Mouse (Mus musculus) intestine, postnatal 0 days (tissue): ENCODE measurements around the gene Kifc1. TPM values are rescaled to one million over a fixed set of nuclear protein-coding genes. Genes with fewer than 3 reads are reported as not detected.

Experiments used
- ATAC-seq: fragments of 200-750 bp; cut with Nextera tagmentation; 2 replicates; pipeline ENCODE4 v1.8.0; 2017; ENCODE audit warnings: mild to moderate bottlenecking, moderate TSS enrichment, moderate library complexity
- H3K27ac ChIP-seq: fragments of 300-500 bp; sonication (generic); 2 replicates; pipeline ENCODE4 v1.5.1; 2014; ENCODE audit warnings: mild to moderate bottlenecking, low read depth, low read length, moderate library complexity
- H3K27me3 ChIP-seq: fragments of 300-500 bp; sonication (generic); replicated peaks from 2 replicates; pipeline ENCODE4 v1.6.1; 2014; ENCODE audit warnings: low read length, mixed read lengths; ENCODE audit not compliant: control insufficient read depth, insufficient read depth
- H3K36me3 ChIP-seq: fragments of 300-500 bp; sonication (generic); 2 replicates; pipeline ENCODE4 v1.6.1; 2014; ENCODE audit warnings: mild to moderate bottlenecking, moderate library complexity; ENCODE audit not compliant: control insufficient read depth, insufficient read depth
- H3K4me1 ChIP-seq: fragments of 300-500 bp; sonication (generic); replicated peaks from 2 replicates; pipeline ENCODE4 v1.6.1; 2014; ENCODE audit warnings: antibody characterized with exemption, low read length, mixed read lengths; ENCODE audit not compliant: control insufficient read depth, insufficient read depth
- H3K4me2 ChIP-seq: fragments of 300-500 bp; sonication (generic); replicated peaks from 2 replicates; pipeline ENCODE4 v1.6.1; 2014; ENCODE audit warnings: low read depth, mild to moderate bottlenecking, moderate library complexity
- H3K4me3 ChIP-seq: fragments of 300-500 bp; sonication (generic); 2 replicates; pipeline ENCODE4 v1.5.1; 2014; ENCODE audit warnings: low read depth, low read length
- H3K9ac ChIP-seq: fragments of 300-500 bp; sonication (generic); 2 replicates; pipeline ENCODE4 v1.6.1; 2014; ENCODE audit warnings: mild to moderate bottlenecking, low read depth, low read length
- H3K9me3 ChIP-seq: fragments of 300-500 bp; sonication (generic); 2 replicates; pipeline ENCODE4 v1.6.1; 2016; ENCODE audit warnings: mixed run types; ENCODE audit not compliant: control insufficient read depth
- CTCF ChIP-seq: sonication (generic); IDR thresholded peaks from 2 replicates; pipeline ENCODE4 v1.5.1; 2016; ENCODE audit warnings: low read depth, mild to moderate bottlenecking, control low read depth, antibody characterized with exemption, moderate library complexity
- WGBS: fragments of 180-500 bp; shearing (Covaris S2); extraction: QIAGEN DNeasy Blood & Tissue Kit; methylation state at CpG from one replicate; pipeline ENCODE4 v1.1.7; 2014; 5-methylcytosine and 5-hydroxymethylcytosine counted together
- polyA plus RNA-seq: library from polyadenylated mRNA; unstranded; fragments of >200 nt; fragmentation: Nextera tagmentation; extraction: Ambion mirVana; gene quantifications from 2 replicates; pipeline ENCODE4 v1.2.1, GENCODE M21; 2015

Gene Kifc1
- polyA plus RNA-seq, 1 experiment from 2014 or later = 1.7 TPM

DNA sequence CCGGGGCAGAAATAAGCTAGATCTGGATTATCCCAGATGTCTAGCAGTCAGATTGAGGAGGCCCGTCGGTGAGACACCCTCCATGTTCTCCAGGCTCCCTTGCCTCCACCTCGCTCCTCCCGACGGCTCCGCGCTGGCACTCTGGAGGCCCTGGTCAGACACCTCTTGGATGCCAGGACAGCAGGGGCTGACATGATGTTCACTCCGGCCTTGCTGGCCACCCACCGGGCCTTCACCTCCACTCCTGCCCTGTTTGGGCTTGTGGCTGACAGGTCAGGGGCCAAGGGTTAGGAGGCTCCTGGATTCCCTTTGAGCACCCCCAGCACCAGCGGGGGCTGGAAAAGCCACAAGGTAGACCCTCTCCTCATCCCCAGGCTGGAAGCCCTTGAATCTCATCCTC is 41.5 kb upstream of the Kifc1 start:
- no peak for ATAC-seq
- H3K27me3 ChIP-seq = no peaks in the 10 kb centered on the region

DNA sequence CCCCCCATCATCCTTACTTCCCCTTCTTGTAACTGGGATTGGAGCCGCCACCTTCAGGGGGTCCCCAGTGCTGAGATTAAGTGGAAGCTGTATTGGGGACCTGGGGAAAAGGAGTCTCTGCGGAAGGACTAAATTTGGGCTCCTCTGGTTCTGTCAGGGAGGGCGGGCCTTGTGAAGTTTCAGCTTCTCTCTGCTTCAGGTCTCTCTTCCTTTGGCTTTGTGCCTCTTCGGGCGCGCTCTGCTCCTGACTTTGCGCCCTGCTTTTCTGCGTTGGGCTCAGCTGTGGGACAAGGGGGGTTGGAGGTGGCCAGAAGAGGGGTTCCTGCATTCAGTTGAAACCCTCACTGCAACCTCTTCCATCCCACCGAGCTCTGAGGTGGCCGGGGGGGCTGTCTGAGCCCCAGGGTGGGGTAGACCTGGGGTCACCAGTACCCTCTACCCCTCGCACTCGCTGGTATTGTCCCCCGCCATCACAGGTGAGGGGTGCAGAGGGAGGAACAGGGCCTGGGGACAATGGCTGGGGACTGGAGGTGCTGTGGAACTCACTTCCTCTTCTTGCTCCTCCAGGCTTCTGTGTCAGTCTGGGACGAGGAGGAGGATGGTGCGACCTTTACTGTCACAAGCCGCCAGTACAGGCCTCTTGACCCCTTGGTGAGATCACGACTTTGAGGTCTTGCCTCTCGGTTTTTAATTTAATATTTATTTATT is 40.9 kb upstream of the Kifc1 start:
- Histone ChIP-seq H3K27ac (no peak overlapping the region), H3K9ac (0 out of 2 replicates have a peak overlapping the region, but pooled peaks have one; percentile 81), H3K9me3 (no peaks in the 10 kb centered on the region), H3K36me3 (peaks cover 38% of the 10 kb centered on the region; the same call in 1 of the 2 replicates), H3K27me3 (no peaks in the 10 kb centered on the region), H3K4me2 (peak overlapping the region; percentile 100), H3K4me1 (no peaks in the 10 kb centered on the region), H3K4me3 (peak overlapping the region; percentile 81)
- 52% methylated on average over 18 of the region's 18 CpGs for WGBS
- ATAC-seq = no peak
- TF ChIP-seq CTCF = no peak

More for the DNA sequence above, 41.5 kb upstream of the Kifc1 start:
- H3K9ac ChIP-seq = no peak overlapping the region
- TF ChIP-seq CTCF = no peak
- 90% methylated on average over 11 of the region's 11 CpGs for WGBS
- H3K27ac ChIP-seq = no peak overlapping the region
- H3K9me3 ChIP-seq = no peaks in the 10 kb centered on the region
- H3K4me2 ChIP-seq = no peak overlapping the region
- H3K4me1 ChIP-seq = no peaks in the 10 kb centered on the region
- H3K4me3 ChIP-seq = no peak overlapping the region
- peaks cover 33% of the 10 kb centered on the region; the same call in 1 of the 2 replicates for H3K36me3 ChIP-seq

DNA sequence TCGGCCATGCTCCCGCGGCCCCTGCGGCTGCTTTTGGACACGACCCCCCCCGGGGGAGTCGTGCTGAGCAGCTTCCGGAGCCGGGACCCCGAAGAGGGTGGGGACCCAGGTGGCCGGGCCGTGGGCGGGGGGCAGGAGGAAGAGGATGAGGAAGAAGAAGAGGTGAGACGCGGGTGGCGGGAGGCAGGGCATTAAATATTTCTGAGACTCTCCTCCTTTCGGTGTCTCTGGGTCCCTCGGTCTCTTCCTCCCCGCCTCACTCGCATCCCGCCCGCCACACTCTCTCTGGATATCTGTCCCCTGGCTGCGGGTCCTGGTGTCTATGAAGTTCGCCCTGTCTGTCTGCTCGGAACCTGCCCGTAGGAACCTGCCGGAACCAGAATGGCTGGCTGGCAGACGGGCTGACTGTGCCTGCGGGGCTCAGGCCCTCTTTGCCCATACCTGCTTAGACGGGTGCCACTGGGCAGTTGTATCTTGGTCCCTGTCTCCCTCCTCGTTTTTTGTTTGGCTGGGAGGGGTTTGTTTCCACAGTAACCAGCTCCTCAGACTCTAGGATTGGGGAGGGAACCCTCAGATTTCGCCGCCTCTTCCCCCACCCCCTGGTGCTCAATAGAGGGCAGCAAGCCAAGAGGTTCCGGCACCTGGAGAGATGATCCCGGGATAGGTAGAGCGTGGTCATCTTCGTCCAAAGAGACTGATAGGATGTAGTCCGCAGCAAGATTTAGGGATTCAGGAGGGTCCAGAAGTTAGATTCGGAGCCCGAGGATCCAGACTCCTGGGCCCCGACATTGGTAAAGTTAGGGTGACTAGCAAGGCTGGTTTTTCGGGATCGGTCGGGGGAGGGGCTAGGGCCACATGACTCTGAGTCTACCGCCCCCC is 40.1 kb upstream of the Kifc1 start:
- ATAC-seq = no peak

DNA sequence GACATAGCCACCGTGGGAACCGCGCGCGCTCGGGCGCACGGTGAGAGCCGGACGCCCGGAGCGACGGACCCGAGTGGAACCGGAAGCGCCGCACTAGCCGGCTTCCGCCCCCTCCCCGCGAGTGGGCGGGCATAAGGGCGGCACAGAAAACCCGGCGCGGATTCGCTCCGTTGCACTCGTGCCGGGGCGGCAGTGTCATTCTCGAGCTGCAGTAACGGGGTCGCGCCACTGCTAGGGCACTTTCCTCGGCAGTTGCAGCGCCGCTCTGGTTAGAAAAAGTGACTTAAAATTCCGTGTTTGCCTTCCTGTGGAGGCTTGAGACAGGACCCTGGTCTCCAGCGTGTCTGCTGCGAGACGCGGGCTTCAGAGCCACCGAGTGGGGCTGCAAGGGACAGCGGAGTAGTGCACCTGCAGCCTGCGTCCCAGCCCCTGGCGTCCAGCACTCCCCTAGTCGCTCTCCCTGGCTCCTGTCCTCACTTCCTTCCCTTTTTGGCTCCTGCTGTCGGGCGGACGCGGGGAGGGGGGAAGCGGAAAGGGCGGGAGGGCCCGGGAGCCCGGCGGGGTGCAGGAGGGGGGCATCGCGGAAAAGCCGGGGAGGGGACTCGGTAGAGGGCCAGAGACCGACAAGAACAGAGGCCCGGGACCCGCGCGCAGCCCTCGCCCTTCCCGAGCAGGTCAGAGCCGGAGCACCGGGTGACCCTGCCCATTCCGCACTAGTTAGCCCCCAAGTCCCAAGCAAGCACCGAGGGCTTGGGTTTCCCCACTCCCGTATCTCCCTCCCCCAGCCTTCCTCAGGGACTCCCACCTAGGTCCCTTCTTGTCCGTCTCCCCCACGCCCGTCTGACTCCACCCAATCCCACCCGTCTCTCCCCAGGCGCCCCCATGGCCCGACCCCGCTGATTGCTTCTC is 39.2 kb upstream of the Kifc1 start, which contains the start of gene Rgl2:
Gene Rgl2, plus strand, starts transcription at position 173 of the 909 bp plus-strand sequence.
- ATAC-seq = peak; percentile 83
- Histone ChIP-seq H3K27me3 (no peaks in the 10 kb centered on the region), H3K4me3 (peak within 1 kb of the TSS; percentile 81), H3K4me2 (peak within 1 kb of the TSS; percentile 100), H3K9me3 (no peaks in the 10 kb centered on the region), H3K36me3 (peaks cover 43% of the 10 kb centered on the region), H3K27ac (peak within 1 kb of the TSS; percentile 83), H3K9ac (peak within 1 kb of the TSS; percentile 81), H3K4me1 (no peaks in the 10 kb centered on the region)
- under 1% methylated on average over 72 of the region's 80 CpGs for WGBS
- peak; percentile 64 for TF ChIP-seq CTCF

More for the DNA sequence above, 40.1 kb upstream of the Kifc1 start:
- no peaks in the 10 kb centered on the region for H3K27me3 ChIP-seq
- H3K9ac ChIP-seq = peak overlapping the region; percentile 81
- no peaks in the 10 kb centered on the region for H3K4me1 ChIP-seq
- 0 out of 2 replicates have a peak, but pooled peaks have one; percentile 1 for TF ChIP-seq CTCF
- H3K4me3 ChIP-seq = peak overlapping the region; percentile 81
- H3K36me3 ChIP-seq = peaks cover 42% of the 10 kb centered on the region
- H3K4me2 ChIP-seq = peak overlapping the region; percentile 100
- H3K9me3 ChIP-seq = no peaks in the 10 kb centered on the region
- peak overlapping the region; percentile 83 for H3K27ac ChIP-seq
- 1% methylated on average over 39 of the region's 45 CpGs for WGBS

DNA sequence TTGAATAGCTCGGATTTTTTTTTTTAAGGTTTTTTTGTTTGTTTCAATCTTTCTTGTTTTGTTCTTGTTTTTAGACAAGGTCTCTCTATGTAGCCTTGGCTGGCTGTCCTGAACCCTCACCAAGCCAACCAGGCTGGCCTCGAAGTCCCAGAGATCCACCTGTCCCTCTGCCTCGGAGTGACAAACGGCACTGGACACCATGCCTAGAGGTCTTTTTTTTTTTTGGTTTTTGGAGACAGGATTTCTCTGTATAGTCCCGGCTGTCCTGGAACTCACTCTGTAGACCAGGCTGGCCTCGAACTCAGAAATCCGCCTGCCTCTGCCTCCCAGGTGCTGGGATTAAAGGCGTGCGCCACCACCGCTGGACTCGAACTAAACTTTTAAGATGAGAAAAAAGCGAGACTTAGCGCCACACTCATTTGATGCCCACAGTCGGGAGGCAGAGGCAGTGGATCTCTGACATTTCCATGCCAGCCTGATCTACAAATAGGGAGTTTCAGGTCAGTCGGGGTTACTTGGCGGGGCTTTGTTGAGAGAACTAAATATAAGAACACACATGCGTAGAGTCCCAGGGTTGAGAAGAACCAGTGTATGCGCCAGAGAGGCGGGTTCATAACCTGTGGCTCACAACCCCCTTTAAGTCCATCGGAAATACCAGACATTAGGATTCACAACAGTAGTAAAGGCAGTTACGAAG is 37.9 kb upstream of the Kifc1 start:
- TF ChIP-seq CTCF = no peak
- H3K27me3 ChIP-seq = no peaks in the 10 kb centered on the region
- no peaks in the 10 kb centered on the region for H3K9me3 ChIP-seq
- H3K4me3 ChIP-seq = peak overlapping the region; percentile 81
- H3K4me2 ChIP-seq = peak overlapping the region; percentile 100
- peaks cover 39% of the 10 kb centered on the region for H3K36me3 ChIP-seq
- no peaks in the 10 kb centered on the region for H3K4me1 ChIP-seq
- ATAC-seq = no peak
- H3K9ac ChIP-seq = peak overlapping the region; percentile 81
- WGBS = 62% methylated on average over 21 of the region's 21 CpGs
- no peak overlapping the region for H3K27ac ChIP-seq
